Mouse (Mus musculus) T-cell, adult 2 months (primary cell): ENCODE measurements around the gene L3mbtl2.
A peak's percentile ranks its signal among the peaks of the same experiment; 100 is the strongest.

Experiments
- DNase-seq: peaks from one replicate; pipeline ENCODE4 v3.0.0; 2022; ENCODE audit warnings: low spot score

Gene L3mbtl2

GRCm38 (mm10) chr15:81708991-81709390 is 45.3 kb downstream of the L3mbtl2 start:
- no peak for DNase-seq

GRCm38 (mm10) chr15:81709686-81710085 is 46.0 kb downstream of the L3mbtl2 start:
- no peak for DNase-seq

- DNase-seq: no peak
Measured at GRCm38 (mm10) chr15:81710801-81711200, 47.1 kb downstream of the L3mbtl2 start.

- DNase-seq: no peak
Measured at GRCm38 (mm10) chr15:81713742-81714141, 50.1 kb downstream of the L3mbtl2 start.

- DNase-seq: no peak
Measured at GRCm38 (mm10) chr15:81718336-81719138, 54.8 kb downstream of the L3mbtl2 start.

GRCm38 (mm10) chr15:81719139-81719531 is 55.4 kb downstream of the L3mbtl2 start:
- DNase-seq: no peak

- DNase-seq: no peak
Measured at GRCm38 (mm10) chr15:81722361-81722760, 58.7 kb downstream of the L3mbtl2 start.

- DNase-seq: no peak
Measured at GRCm38 (mm10) chr15:81723653-81724052, 60.0 kb downstream of the L3mbtl2 start.

GRCm38 (mm10) chr15:81725965-81726364 is 62.3 kb downstream of the L3mbtl2 start:
- DNase-seq: no peak

GRCm38 (mm10) chr15:81729241-81729791 is 65.6 kb downstream of the L3mbtl2 start:
- peak; percentile 26 for DNase-seq

- DNase-seq: peak; percentile 99
Measured at GRCm38 (mm10) chr15:81729792-81730635, 66.3 kb downstream of the L3mbtl2 start.

- DNase-seq: no peak
Measured at GRCm38 (mm10) chr15:81735075-81735474, 71.4 kb downstream of the L3mbtl2 start.
